Mouse (Mus musculus) retina, postnatal 1 day (tissue): ENCODE measurements at regions not wholly inside any gene's neighbourhood (a gene's known extent, or its start where the extent isn't known, plus 50 kb on each side); places are given as distances from the start of the nearest gene placed in this dataset.

Experiments used
- DNase-seq: peaks from one replicate; pipeline ENCODE4 v3.0.0-alpha.2; 2012

- DNase-seq, result peak; percentile 42
These were observed 426.4 kb upstream of the Lrrc4c start for GRCm38 (mm10) chr2:95891566-95891965.

- DNase-seq, result no peak
These were observed 412.9 kb upstream of the Lrrc4c start for GRCm38 (mm10) chr2:95905026-95905425.

- DNase-seq, result no peak
These were observed 408.2 kb upstream of the Lrrc4c start for GRCm38 (mm10) chr2:95909758-95910157.

GRCm38 (mm10) chr2:95910160-95910559 lies 407.8 kb upstream of the Lrrc4c start:
- peak; percentile 56 for DNase-seq
